Mouse (Mus musculus) cerebellum, postnatal 36 days (tissue): ENCODE measurements around the gene Svip.

ENCODE experiments used
- DNase-seq, 2 experiments: peaks; one replicate each; pipeline ENCODE4 v3.0.0; 2021 to 2022; ENCODE audit warnings: mixed read lengths in 2 of 2

Svip gene

DNA sequence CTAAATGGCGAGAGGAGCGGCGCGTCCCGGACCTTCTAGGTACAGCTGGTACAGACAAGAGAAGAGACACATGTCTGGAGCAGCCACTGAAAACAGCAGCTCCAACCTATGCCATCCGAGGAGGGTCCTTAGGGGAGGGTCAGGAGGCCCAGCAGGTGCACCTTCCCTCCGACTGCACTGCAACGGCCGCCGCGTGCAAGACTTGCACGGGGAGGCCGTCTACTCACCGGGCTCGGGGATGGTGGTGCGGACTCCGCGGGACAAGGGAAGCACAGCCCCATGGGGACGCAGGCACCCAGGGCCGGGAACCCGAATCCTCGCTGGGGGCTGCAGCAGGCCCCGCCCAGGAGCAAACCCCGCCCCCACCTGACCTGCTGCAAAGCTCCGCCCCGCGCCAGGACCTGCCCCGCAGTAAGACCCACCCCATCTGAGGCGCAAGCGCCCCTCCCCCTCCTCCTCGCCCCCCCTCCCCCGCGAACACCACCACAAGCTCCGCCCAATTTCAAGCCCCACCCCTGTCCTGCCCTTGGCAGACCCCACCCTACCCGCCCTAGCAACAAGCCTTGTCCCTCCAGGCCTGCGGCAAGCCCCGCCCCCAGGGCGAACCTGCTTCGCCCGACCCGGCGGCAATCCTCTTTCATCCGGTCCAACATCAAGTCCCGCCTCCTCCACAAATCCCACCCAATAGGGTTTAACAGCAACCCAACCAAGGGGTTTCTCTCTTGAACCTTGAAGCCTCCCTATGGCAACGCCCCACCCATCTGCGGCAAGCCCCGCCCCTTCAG, at the start of gene Svip:
Gene Svip (minus strand): TSS at position 508 of the 785 bp plus-strand sequence.
- peak; percentile 91 to 92 for DNase-seq

GRCm38 (mm10) chr7:52037600-52038582, 32.1 kb upstream of the Svip start:
- DNase-seq: peak in 1 of 2 experiments; percentile 5

DNA sequence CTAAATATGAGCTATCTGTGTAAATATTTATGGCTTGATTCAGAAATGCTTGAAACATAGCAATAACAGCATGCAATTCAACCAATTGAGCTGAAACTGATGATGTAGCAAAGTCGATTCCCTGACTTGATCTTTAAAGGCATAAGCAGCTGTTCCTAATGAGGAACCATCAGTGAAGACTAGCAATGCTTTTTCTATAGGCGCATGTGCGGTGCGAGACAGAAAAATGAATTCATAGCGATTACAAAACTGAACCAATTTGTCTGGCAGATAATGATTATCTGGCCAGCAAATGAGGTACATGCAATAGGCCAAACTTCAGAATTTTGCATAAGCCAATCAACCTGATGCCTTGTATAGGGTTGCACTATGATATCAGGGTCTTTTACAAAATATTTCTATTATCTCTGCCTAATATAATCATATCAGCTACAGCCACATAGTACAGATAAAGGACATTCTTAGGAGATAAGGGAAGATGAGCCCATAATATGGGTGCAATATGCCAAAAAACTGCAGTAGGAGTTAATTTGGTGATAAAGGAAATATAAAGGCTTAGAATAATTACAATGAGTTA, 18.3 kb upstream of the Svip start:
- no peak for DNase-seq

DNA sequence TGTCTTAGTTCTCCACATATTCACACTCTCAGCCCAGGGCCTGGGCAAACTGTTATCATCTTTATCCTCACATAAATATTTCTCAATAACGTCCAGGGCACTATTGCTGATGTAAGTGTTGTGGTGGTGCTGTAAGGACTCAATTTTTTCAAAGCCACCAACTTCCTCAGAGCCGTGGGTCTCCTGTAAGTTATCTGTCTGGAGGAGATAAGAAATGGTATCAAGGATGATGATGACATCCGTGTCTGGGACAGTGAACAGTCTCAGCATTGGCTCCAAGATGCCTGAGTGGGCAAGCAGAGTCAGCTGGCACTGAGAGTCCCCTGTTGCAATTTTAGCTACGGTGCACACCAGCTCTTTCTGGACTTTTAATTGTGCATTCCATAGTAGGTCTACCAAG, 16.2 kb upstream of the Svip start:
- no peak for DNase-seq

DNA sequence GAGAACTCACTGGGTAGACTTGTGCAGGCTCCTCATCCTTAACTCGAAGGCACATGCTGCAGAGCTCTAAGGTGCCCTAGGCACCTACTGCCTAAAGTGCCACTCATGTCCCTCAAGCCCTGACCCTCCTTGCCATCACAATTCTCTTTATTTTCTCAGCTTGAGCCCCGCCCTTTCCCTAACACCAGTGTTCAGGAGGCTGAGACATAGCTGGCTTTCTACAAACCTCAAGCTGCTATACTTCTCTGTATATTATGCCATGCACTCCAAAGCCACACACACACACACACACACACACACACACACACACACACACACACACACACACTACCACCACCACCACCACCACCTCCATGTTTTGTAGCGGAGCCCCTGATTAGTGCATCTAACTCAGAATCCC, 9.8 kb upstream of the Svip start, which contains the start of gene 1700015G11Rik:
Gene 1700015G11Rik (minus strand): TSS at position 101 of the 400 bp plus-strand sequence.
- DNase-seq: no peak

DNA sequence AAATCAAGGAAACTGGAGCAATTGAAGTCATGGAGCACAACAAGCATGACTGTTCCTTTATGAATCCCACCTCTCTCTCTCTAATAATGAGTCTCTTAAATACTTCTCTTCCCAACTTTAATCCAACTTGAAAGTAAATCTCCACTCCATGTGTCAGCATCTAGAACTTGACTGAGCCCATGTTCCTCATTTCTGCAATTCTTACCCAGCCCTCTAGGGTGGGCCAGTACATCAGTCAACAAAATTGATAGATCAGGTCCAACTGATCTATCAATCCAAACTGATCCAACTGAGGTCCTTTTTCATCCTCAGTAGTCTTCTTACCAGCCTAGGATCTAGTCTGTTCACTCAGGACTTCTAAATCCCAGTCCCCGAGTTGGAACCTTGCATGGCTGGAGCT, 9.4 kb upstream of the Svip start:
- DNase-seq: no peak

DNA sequence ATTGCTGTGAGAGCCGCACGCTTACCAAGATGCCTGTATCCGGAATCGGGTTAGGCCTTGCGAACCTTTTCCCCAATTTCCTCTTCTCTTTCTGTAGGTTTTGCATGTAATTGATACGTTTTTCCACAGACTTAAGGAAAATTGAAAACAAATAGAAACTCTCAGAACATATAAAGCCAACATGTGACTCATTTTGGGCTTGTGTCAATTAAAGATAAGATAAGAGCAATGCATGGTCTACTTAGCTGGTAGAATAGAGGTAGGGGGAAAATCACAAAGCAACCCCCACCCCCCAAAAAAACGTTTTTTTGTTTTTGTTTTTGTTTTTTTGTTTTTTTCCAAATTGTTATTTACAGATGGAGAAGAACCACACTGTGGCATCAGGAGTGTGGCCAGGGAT, 7.6 kb upstream of the Svip start:
- DNase-seq: no peak

GRCm38 (mm10) chr7:52007138-52007537, 1.3 kb upstream of the Svip start:
- DNase-seq: no peak

- no peak for DNase-seq
These were observed 445 bp upstream of the Svip start for GRCm38 (mm10) chr7:52006296-52006630.

DNA sequence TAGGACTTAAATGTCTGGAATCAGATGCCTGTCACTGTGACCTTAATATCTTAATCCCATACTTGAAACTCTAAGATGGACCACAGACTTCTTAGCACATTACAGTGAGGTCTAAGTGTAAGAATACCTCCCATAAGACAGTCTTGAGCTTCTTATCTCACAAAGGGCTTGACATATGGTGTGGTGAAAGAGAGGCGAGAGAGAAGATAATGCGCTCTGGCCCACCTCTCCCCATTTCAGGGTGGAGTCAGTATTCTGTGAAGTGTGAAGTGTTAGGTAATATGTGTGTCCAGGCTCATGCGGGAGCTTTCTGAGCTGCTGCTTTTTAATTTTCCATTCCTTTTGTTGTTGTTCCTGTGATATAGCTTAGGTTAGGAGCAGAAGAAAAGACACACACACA, 14.8 kb downstream of the Svip start:
- no peak for DNase-seq

DNA sequence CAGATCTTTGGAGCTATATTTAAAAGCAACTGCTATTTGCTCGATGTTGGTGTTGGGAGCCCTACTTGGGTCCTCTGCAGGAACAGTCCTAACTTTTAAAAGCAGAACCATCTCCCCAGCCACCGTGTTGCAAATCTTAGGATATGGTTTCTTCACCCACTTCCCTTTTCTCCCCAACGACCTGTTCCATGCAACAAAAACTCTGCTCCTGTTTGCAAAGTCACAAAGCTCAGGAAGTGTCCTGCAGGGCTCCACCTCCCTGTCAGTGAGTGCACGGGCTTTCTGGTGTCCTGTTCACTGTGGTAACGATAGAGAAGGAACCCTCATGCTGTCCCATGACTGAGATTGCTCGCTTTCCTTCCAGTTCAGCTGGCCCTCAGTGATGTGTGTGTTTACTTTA, 18.9 kb downstream of the Svip start:
- no peak for DNase-seq

- no peak for DNase-seq
These were observed 20.1 kb downstream of the Svip start for GRCm38 (mm10) chr7:51985763-51986162.

DNA sequence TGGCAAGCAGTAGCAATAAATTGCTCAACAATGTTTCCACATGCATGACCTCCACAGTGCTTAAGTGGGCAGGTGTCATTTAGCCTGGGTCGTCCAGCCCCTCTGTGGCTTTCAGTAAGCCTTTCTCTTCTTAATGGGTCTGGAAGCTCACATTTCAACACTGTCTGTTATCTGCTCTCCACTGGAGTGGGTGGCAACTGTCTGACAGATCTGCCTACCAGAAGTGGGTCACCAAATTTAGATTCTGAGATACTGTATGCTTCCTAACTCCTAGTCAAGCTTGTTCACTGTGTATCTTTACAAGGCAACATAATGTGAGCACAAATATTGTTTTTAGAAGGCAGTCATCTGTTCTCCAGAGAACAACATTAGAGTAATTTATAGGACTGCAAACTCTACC, 23.5 kb downstream of the Svip start:
- DNase-seq: no peak

DNA sequence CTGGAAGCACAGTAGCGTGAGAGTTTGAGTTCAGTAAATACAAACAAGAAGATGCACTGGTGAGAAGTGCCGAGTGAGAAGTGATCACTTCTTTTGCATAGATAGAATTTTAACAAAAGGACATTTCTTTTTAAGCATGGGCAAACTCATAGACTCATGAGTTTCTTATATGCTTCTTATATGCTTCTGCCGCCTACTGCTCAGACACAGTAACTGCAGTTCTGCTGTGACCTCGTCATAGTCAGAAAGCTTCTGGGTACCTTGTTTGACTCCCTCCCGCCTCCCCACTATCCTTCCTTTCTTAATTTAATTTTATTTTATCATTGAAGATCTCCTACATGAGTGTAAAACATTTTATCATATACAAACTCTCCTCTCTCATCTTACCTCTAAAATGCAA, 26.5 kb downstream of the Svip start:
- no peak for DNase-seq

- no peak for DNase-seq
These were observed 30.6 kb downstream of the Svip start for GRCm38 (mm10) chr7:51975181-51975580.

- DNase-seq: no peak
These were observed 32.3 kb downstream of the Svip start for GRCm38 (mm10) chr7:51973526-51973925.

GRCm38 (mm10) chr7:51973091-51973490, 32.7 kb downstream of the Svip start:
- no peak for DNase-seq

- DNase-seq: peak; percentile 32 to 63
These were observed 33.5 kb downstream of the Svip start for GRCm38 (mm10) chr7:51972252-51972855.

- DNase-seq: no peak
These were observed 36.4 kb downstream of the Svip start for GRCm38 (mm10) chr7:51969379-51969778.

DNA sequence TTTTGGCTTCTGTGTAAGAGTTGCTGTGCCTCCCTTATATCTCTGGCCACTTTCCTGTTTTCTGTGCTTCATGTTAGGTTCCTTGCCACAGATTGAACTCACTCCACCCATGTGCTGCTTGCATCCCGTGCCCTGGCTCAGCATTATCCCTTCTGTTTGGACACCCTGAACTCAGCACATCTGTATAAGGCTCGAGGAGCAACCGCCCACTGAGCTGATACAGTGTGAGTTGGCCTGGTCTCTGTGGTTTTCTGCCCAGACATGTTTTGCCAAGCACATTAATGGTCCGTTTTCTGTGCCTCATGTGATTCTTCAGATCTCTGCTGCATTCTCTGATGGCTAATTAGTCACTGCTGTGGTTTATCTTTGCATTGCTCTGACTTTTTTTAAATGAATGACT, 38.2 kb downstream of the Svip start:
- no peak for DNase-seq

GRCm38 (mm10) chr7:51964681-51965080, 41.1 kb downstream of the Svip start:
- no peak for DNase-seq

DNA sequence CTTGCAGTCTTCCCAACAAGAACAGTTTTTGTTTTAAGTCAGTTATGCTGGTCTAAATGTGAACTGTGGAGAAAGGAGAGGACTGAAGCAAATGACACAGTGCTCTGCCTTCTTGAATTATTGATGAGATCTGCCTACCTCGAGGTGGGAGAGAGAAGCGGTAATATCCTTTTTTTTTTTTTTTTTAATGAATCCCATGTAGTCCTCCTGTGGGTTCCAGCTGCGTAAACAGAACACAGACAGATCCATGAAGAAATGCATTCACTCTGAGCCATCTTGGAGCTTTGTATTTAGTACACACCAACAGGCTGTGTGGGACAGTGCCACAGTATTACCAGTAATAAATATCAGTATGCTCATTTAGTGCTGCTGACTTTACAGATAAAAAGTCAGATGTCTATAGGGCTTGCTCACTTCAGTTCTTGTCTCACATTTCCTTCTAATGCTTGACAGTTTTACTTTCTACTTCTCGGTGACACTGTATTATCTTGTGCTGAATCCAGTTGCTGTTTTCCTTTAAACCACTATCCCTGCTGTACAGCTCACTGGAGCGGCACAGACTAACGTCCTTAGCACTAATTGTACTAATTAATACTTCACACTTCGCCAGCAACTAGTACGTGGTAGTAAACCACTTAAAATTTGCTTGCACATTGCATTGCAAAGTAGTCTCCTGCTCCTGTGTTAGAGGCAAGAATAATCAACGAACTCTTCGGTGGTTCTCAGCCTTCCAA, 43.4 kb downstream of the Svip start:
- no peak for DNase-seq
